Mouse (Mus musculus): ENCODE measurements around the gene Gm14137. TPM values are rescaled to one million over a fixed set of nuclear protein-coding genes. Genes with fewer than 3 reads are reported as not detected.

The Gm14137 gene
- total RNA-seq, 2 experiments from 2014 or later: not detected

DNA sequence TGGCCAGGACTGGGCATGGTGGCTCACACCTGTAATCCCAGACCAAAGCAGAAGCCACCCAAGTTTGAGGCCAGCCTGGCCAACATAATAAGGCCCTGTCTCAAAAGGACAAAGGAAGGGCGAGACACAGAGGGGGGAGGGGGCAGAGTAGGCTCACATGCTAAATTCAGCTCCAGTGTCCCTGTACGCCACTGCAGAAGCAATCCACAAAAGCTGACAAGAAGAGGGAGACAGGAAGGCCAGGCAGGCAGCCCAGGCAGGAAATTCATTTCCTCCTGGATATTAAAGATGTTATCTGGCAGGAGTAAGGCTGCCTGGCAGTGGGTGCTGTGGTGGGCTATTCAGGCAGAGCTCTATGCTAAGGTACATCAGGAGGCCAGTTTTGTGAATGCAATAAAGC lies 13.1 kb upstream of the Gm14137 start:
- no peak overlapping the region for H3K27ac ChIP-seq
- H3K4me3 ChIP-seq: no peak overlapping the region
- no peak for TF ChIP-seq CTCF (conservative IDR thresholded peaks at IDR 0.05)
- DNase-seq (ENCODE audit: low spot score in 2 of 2): no peak

DNA sequence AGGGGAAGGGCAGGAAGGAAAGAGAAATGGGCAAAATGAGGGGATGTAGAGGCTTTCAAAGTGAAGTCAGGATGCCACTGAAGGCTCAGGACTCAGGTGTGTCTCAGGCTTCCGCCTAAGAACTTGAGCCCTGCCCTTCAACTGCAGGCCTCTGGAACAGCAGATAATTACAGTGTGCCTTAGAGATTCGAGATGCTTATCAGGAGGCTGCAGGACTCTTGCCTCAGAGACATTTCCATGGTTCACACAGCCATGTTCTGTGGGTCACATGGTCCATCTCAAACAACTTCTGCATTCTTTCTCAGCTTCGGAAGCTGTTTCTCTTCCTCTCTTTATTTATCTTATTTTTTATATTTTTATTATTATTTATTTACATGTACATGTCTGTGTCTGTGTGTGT lies 11.2 kb upstream of the Gm14137 start:
- Histone ChIP-seq H3K4me3 (no peak overlapping the region), H3K27ac (no peak overlapping the region)
- TF ChIP-seq CTCF (conservative IDR thresholded peaks at IDR 0.05): no peak
- no peak for DNase-seq (ENCODE audit: low spot score in 2 of 2)

GRCm38 (mm10) chr2:119163999-119164398 lies 10.3 kb upstream of the Gm14137 start:
- Histone ChIP-seq H3K27ac (no peak overlapping the region), H3K4me3 (no peak overlapping the region)
- no peak for DNase-seq (ENCODE audit: low spot score in 2 of 2)
- TF ChIP-seq CTCF (conservative IDR thresholded peaks at IDR 0.05): no peak

DNA sequence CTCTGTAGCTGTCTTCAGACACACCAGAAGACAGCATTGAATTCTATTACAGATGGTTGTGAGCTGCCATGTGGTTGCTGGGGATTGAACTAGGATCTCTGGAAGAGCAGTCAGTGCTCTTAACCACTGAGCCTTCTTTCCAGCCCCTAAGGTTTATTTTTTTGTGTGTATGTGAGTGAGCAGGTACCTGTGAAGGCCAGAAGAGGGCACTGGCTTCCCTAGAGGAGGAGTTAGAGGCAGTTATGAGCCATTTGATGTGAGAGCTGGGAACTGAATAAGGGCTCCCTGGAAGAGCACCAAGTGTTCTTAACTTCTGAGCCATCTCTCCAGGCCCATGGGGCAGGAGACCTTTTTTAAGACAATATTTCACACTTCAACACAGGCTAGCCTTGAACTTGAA lies 8.9 kb upstream of the Gm14137 start:
- H3K27ac ChIP-seq: no peak overlapping the region
- H3K4me3 ChIP-seq: no peak overlapping the region
- peak; percentile 14; the same call in 1 of the 2 replicates for TF ChIP-seq CTCF (conservative IDR thresholded peaks at IDR 0.05)
- DNase-seq (ENCODE audit: low spot score in 2 of 2): no peak

DNA sequence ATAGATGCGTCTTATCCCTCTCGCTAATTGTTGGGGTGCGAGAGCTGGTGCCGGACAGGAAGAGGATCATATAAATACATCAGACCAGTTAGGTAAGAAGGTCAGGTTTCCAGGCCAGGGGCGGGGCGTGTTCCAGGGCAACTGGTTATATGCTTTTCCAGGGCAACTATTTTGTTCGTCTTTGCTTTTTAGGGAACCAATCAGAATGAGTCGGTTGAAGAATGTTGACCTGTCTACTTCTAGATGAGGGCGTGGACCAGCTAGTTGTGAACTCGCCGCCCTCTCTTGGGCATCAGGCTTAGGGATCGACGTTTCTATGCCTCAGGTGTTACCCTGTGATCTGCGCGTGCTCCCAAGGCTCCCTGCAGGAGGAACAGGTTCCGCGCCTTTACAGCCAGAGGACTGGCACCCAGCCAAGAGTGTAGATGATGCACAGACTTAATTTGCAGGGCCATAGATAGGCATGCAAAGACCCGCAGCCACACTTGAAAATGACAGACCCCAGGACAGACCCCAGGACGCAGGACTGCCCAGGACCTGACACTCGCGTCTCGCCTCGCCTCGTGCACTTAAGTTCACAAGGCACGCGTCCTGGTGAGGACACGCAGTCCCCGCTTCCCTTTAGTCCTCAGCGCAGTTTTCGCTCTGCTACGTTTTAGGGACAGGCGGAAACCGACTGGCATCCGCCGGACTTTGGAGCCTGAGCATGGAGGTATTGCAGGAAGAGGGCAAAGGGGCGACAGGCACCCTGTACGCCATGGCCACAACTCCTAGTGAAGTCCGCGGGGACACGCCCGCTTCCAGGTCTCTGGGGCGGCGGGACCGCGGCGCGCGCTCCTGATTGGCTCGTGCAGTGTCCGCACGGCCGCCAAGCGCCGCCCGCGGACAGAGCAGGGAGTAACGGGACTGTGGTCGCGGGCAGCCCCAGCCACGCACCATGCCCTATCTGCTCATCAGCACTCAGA lies 7.1 kb upstream of the Gm14137 start, which contains the start of gene Gchfr:
Gene Gchfr (plus strand): TSS at position 873 of the 965 bp plus-strand sequence.
- Histone ChIP-seq H3K27ac (no peak within 1 kb of the TSS), H3K4me3 (peak within 1 kb of the TSS; percentile 72)
- DNase-seq (ENCODE audit: low spot score in 2 of 2): no peak
- peak; percentile 50 for TF ChIP-seq CTCF (conservative IDR thresholded peaks at IDR 0.05)

DNA sequence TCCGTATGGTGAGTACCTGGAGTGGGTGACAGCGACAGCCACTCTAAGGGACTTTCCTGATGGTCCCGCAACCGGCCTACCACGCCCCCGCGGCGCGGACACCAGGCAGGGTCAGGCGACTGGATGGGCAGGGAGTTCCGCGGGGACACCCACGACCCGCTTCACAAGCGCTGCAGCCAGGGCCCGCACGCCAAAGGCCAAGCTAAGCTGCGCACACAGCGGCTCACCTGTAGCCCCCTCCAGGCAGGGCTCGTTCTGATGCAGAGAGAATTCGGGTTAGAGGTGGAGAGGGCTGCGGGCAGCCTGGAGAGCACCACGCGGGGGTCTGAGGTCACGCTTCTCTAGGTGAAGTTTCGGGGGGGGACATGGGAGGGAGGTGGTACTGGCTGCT lies 6.4 kb upstream of the Gm14137 start:
- H3K27ac ChIP-seq: no peak overlapping the region
- no peak for TF ChIP-seq CTCF (conservative IDR thresholded peaks at IDR 0.05)
- peak overlapping the region; percentile 72 for H3K4me3 ChIP-seq
- DNase-seq (ENCODE audit: low spot score in 2 of 2): no peak

DNA sequence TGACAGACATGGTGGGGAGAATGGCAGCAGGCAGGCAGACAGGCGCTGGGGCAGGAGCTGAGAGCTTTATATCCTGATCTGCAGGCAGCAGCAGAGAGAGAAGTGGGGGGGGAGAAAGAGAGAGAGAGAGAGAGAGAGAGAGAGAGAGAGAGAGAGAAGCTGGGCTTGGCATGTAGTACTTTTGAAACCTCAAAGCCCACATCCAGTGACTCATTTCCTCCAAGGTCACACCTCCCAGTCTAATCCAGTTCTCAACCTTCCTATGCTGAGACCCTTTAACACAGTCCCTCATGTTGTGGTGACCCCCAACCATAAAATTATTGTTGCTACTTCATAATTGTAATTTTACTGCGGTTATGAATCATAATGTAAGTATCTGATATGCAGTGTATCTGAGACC lies 4.0 kb upstream of the Gm14137 start:
- no peak for TF ChIP-seq CTCF (conservative IDR thresholded peaks at IDR 0.05)
- H3K4me3 ChIP-seq: no peak overlapping the region
- no peak overlapping the region for H3K27ac ChIP-seq
- DNase-seq (ENCODE audit: low spot score in 2 of 2): no peak

DNA sequence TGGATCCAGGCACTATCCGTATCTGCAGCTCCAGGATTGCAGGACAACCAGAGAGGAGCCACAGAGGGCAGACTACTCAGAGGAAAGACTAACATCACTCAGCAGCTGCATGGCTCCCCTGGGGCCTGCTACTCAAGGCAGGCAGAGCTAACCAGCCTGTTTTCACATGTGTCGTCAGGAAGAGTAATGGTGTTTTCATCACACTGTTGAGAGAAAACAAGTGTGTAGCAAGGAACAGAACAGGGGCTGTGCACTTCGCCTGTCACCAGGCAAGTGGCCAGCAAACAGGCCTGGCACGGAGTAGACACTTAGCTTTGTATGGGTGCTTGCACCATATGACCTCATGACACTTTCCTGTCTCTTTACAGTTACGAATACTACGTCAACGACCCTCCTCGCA lies 2.7 kb upstream of the Gm14137 start:
- H3K4me3 ChIP-seq: no peak overlapping the region
- no peak for DNase-seq (ENCODE audit: low spot score in 2 of 2)
- no peak for TF ChIP-seq CTCF (conservative IDR thresholded peaks at IDR 0.05)

GRCm38 (mm10) chr2:119172446-119172845 lies 1.9 kb upstream of the Gm14137 start:
- H3K27ac ChIP-seq: no peak overlapping the region
- H3K4me3 ChIP-seq: no peak overlapping the region
- DNase-seq (ENCODE audit: low spot score in 2 of 2): no peak
- no peak for TF ChIP-seq CTCF (conservative IDR thresholded peaks at IDR 0.05)

More for the DNA sequence above, 2.7 kb upstream of the Gm14137 start:
- no peak overlapping the region for H3K27ac ChIP-seq

- Histone ChIP-seq H3K27ac (no peak overlapping the region), H3K4me3 (no peak overlapping the region)
- no peak for TF ChIP-seq CTCF (conservative IDR thresholded peaks at IDR 0.05)
- DNase-seq (ENCODE audit: low spot score in 2 of 2): peak in 1 of 2 experiments; percentile 17
Observed at GRCm38 (mm10) chr2:119172862-119173576, 1.3 kb upstream of the Gm14137 start.

DNA sequence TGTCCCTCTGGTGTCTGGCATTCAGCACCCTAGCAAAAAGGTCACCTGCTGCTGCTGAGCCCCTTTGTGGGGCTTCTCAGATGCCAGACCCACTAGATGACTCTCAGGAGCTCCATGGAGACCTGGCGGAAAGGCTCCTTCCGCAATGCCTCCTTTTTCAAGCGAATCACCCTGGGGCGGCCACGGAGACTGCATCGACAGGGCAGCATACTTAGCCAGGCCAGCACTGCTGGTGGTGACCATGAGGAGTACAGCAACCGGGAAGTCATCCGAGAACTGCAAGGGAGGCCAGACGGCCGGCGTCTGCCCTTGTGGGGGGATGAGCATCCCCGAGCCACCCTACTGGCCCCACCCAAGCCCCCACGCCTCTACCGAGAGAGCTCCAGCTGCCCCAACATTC lies 557 bp downstream of the Gm14137 start:
- DNase-seq (ENCODE audit: low spot score in 2 of 2): no peak
- TF ChIP-seq CTCF (conservative IDR thresholded peaks at IDR 0.05): no peak
- H3K4me3 ChIP-seq: no peak overlapping the region
- H3K27ac ChIP-seq: no peak overlapping the region

GRCm38 (mm10) chr2:119175614-119176013 lies 1.3 kb downstream of the Gm14137 start:
- Histone ChIP-seq H3K4me3 (no peak overlapping the region), H3K27ac (no peak overlapping the region)
- TF ChIP-seq CTCF (conservative IDR thresholded peaks at IDR 0.05): no peak
- DNase-seq (ENCODE audit: low spot score in 2 of 2): no peak

DNA sequence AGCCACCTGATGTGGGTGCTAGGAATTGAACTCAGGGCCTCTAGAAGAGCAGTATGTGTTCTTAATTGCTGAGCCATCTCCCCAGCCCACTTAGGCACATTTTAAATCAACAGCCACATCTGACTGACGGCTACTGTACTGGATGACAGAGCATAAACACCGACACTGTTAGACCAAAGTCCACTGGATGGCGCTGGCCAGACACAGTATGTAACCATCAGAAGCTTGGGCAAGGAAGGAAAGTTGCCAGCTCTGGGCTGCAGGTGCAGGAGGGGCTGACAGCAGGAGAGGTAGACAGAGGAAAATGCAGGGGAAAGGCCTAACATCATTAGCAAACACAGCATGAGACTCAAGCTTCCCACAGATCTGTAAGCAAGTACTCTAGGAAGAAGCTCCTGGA lies 2.5 kb downstream of the Gm14137 start:
- no peak overlapping the region for H3K27ac ChIP-seq
- no peak for TF ChIP-seq CTCF (conservative IDR thresholded peaks at IDR 0.05)
- no peak for DNase-seq (ENCODE audit: low spot score in 2 of 2)
- H3K4me3 ChIP-seq: no peak overlapping the region
